Mouse (Mus musculus): ENCODE results near the gene Aspscr1.

Gene Aspscr1

DNA sequence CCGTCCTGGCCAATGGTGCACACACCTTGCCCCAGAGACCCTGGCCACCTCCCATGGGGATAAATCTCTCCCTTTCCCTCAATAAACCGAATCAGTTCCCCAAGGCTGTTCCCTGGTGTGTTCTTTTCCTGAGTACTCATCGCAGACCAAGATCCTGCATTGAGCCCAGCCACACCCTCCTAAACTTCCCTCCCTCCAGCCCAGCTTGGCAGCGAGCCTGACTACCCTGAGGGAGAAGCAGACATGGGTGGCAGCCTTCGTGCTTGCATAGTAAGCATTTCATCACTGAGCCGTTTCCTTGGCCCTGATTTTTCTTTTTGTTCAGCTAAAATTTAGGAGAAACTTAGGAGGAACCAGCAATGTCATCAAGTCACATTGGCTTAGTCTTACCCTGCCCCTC is 60.7 kb downstream of the Aspscr1 start:
- DNase-seq (ENCODE audit: low read depth, low spot score), result no peak

DNA sequence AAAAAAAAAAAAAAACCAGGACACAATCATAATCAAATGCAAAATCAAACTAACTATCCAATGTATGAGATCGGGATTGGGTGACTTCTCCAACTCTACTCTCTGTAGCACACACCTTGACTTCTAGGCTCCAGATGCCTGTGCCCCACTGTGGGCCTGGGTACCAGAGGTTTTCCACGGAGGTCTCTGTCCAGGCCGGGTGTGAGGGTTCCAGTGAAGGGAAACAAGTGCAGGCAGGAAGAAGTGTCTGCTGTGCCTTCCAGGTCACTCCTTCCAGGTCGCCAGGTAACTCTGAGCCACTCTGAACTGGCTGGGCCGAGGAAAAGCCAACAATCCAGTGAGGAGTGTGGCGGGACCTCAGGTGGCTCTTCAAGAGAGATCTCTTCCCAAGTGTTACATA is 63.7 kb downstream of the Aspscr1 start:
- no peak for DNase-seq (ENCODE audit: low read depth, low spot score)

- DNase-seq (ENCODE audit: low read depth, low spot score), result no peak
Observed at GRCm38 (mm10) chr11:120740981-120741380, 68.2 kb downstream of the Aspscr1 start.

DNA sequence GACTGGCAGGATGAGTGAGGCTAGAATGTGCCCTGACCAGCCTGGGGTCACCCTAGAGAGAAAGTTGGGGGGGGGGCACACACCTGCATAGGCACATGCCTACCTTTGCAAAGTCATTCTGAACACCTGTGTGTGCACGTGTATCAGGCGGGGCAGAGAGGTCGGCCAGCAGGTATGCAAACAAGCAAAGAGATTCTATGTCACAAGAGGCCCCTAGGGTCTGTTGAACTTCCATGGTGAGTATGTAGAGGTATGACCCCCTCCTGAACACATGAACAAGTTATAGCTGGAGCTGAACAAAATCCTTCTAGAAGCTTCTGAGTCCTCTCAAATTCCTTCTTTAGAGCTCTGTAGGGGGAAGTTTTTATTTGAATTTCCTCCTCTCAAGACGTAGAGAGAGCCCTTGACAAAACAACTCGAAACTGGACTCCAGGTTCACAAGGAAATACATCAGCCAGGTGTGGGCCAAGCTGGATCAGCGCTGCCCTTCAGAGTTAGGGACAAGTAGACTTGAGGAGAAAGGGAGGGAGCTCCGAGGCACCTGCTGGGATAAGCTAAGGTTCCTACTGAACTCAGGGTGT is 71.4 kb downstream of the Aspscr1 start:
- DNase-seq (ENCODE audit: low read depth, low spot score), result no peak

- DNase-seq (ENCODE audit: low read depth, low spot score), result no peak
Observed at GRCm38 (mm10) chr11:120747974-120748373, 75.2 kb downstream of the Aspscr1 start.

GRCm38 (mm10) chr11:120749430-120749829 is 76.7 kb downstream of the Aspscr1 start:
- DNase-seq (ENCODE audit: low read depth, low spot score), result no peak

GRCm38 (mm10) chr11:120751606-120752005 is 78.8 kb downstream of the Aspscr1 start:
- DNase-seq (ENCODE audit: low read depth, low spot score), result no peak
